Mouse (Mus musculus) cortical plate, adult 2 months (tissue): ENCODE measurements around the gene Med18.

Experiments
- CTCF ChIP-seq: fragments of 200-500 bp; IDR thresholded peaks from 2 replicates; pipeline ENCODE4 v1.5.1; 2011; ENCODE audit warnings: mild to moderate bottlenecking, control low read depth, low read length; ENCODE audit not compliant: insufficient read depth; ENCODE audit errors: extremely low read depth
- POLR2A ChIP-seq: fragments of 200-500 bp; IDR thresholded peaks from 2 replicates; pipeline ENCODE4 v1.6.1; 2011; ENCODE audit warnings: mild to moderate bottlenecking, low read length, control low read depth; ENCODE audit not compliant: insufficient read depth; ENCODE audit errors: extremely low read depth

GRCm38 (mm10) chr4:132474631-132475030 lies 10.9 kb upstream of the Med18 start:
- TF ChIP-seq CTCF (no peak), POLR2A (no peak)
